Mouse (Mus musculus): ENCODE data around the gene Pafah1b2. TPM values are rescaled to one million over a fixed set of nuclear protein-coding genes. Genes with fewer than 3 reads are reported as not detected.

The Pafah1b2 gene
- 87.2 TPM for polyA plus RNA-seq (2017; shearing (Covaris generic))

DNA sequence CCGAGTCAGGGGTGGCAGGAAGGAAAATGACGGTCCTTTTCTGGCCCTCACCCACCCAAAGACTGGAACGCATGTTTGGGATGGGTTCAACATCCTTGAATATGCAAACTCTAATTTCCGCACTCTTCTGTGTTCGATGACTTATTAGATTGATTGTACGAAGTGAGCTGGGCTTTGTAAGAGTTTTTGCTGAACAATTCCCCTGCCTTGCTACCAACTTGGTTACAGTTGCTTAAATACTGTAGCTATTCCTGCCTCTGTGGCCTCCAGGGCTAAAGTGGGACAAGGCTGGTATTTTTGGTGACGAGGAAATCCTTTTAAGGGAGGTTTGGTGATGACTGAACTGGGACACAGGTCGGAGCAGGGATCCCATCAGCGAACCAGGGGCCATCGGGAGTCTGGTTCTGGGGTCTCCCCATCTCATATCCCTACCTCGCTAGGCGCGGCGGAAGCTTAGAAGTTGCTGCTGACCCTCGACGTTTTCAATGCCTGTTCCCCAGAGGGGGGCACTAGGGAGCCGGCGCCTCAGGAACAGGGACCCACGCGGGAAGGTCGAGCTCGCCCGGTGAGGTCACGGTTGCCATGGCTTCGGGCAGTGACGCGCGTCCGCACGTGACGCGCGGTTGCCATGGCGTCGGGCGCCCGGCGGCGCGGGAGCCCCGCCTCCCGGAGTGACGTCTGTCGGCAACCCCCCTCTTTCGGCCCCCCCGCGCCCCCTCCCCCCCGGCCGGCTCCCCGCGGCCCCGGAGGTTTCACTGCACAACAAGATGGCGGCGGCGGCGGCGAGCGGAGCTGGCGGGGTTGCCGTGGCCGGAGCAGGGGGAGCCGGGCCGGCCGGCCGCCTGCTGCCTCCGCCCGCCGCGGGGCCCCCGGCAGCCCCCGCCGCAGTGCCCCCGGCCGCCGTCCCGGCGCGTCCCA, at the start of gene Pafah1b2, which contains the start of gene Sik3:
Gene Pafah1b2, minus strand, starts transcription at position 600 of the 918 bp plus-strand sequence.
Gene Sik3, plus strand, starts transcription at position 730 of the 918 bp plus-strand sequence.

DNA sequence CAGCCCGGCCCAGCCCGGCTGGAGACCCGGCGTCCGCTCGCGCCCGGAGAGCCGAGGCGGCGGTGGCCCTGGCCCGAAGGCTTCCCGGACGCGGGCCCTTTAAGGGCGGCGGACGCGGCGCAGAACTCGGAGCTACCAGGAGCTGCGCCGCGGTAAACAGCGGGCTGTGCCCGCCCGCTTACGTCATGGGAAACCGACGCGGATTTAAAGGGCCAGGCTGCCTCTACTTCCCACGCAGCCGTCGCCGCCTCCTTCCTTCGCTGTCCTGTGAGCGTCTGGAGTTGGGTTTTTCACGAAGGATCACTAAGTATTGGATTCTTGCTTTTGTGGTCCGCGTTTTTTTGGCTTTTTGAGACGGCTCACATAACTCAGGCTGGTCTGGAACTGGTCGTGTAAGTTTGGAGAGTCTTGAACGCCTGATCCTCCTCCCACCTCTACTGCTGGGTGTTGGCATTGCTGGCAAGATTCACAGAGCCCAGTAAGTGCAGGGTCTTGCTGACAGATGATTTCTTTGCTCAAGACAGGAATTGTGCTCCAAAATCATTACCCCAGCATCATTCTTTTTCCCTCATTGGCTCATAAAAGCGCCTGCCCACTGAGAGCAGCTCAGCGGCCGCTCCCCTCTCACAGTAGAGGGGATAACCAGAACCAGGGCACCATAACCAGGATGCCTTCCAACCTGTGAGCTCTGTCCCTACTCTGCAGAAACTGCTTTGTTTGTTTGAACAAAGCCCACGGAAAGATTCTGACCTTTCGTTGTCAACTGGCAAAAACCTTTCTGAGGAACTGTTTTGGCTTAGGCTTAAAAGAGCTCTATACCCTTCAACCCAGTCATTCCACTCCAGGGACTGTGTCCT, 57.2 kb downstream of the Pafah1b2 start, which contains the start of gene Sidt2:
Gene Sidt2, minus strand, starts transcription at position 152 of the 857 bp plus-strand sequence.

DNA sequence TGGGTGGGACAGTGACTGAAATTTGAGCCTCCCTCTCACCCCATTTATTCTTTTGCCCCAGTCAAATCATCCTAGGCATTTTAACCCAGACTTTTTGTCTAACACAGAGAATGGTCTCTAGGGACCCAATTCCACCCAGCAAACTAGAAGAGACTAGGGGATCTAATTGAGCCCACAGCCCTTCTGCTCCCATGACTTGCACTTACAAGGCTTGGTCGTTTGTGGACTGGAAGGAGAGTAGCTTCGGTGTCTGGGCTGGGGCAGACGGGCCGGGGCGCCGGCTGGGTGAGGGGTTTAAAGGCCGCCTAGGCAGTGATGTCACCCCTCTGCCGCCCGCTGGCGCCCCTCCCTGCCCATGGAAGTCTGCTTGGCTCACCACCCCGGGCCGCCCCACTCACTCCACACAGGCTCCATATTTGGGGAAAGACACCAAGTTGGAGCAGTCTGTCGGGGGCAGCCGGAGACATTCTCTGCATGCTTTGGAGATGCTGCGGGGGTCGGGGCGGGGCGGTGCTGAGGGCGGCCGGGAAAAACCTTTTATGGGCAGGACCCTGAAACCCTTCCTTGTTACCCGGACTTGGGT, 76.8 kb downstream of the Pafah1b2 start, which contains the start of gene Tagln:
Gene Tagln, minus strand, starts transcription at position 431 of the 583 bp plus-strand sequence.

Other genes starting within 250 kb of the Pafah1b2 start
- 21.8 TPM for gene Cep164, start 184.0 kb downstream of the Pafah1b2 start, polyA plus RNA-seq (2017; shearing (Covaris generic))
- 2.8 TPM for gene Bace1, start 174.1 kb downstream of the Pafah1b2 start, polyA plus RNA-seq (2017; shearing (Covaris generic))
- 64.8 TPM for gene Pcsk7, start 106.2 kb downstream of the Pafah1b2 start, polyA plus RNA-seq (2017; shearing (Covaris generic))
- 33.3 TPM for gene Rnf214, start 105.8 kb downstream of the Pafah1b2 start, polyA plus RNA-seq (2017; shearing (Covaris generic))
- 2.6 TPM for gene Tagln, start 76.6 kb downstream of the Pafah1b2 start, polyA plus RNA-seq (2017; shearing (Covaris generic))
- gene Sidt2, start 57.4 kb downstream of the Pafah1b2 start, polyA plus RNA-seq (2017; shearing (Covaris generic)) = 473 TPM
- 60.0 TPM for gene Sik3, start 130 bp upstream of the Pafah1b2 start, polyA plus RNA-seq (2017; shearing (Covaris generic))
- gene Apoa1, start 215.9 kb upstream of the Pafah1b2 start, polyA plus RNA-seq (2017; shearing (Covaris generic)) = not detected
- gene Apoc3, start 222.9 kb upstream of the Pafah1b2 start, polyA plus RNA-seq (2017; shearing (Covaris generic)) = not detected
- not detected for gene Apoa4, start 228.0 kb upstream of the Pafah1b2 start, polyA plus RNA-seq (2017; shearing (Covaris generic))